Mouse (Mus musculus): ENCODE data around the gene Gas7.

DNA sequence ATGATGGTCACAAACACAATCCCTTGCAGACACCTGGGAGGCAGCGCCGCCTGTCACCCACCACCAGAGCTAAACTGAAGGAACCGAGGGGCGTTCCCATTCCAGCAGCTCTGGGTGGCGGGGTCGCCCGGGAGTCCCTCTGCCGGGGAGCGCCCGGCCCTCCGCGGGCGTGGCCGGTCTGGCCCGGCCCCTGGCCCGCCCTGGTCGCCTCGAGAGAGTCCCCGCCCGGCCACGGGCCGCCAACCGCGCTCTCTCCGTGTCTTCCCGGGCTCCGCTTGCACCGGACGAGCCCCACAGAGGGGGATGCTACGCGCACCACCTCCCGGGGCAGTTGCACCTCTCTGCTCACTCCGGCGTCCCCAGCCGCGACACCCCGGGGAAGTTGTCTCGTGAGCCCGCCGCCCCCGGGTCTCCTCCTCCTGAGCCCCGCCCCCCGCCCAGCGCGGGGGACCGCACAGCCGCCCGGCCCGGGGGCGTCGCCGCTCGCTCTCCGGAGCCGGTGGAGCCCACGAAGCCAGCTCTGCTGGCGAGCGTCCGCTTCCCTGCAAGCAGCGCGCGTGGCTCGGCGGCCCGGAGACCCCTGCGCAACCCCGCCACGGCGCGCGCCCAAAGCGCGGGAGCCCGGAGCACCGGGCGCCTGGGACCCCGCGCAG, at the start of gene Gas7:
- TF ChIP-seq CTCF (IDR thresholded peaks at IDR 0.05; ENCODE audit: low read depth, low read length) (no peak), GATA1 (IDR thresholded peaks at IDR 0.05; ENCODE audit: borderline replicate concordance, low read length) (no peak), GATA2 (IDR thresholded peaks at IDR 0.05; ENCODE audit: borderline replicate concordance, low read depth, low read length) (no peak)

Data from G1E (cell line).